Mouse (Mus musculus) ES-Bruce4 (cell line): ENCODE data around the gene A3galt2. TPM values are rescaled to one million over a fixed set of nuclear protein-coding genes. Genes with fewer than 3 reads are reported as not detected.
A peak's percentile ranks its signal among the peaks of the same experiment; 100 is the strongest.

Experiments
- H3K27ac ChIP-seq: 2 replicates; pipeline ENCODE4 v1.5.1; 2012; ENCODE audit warnings: low read length, inconsistent platforms; ENCODE audit not compliant: insufficient read depth
- H3K27me3 ChIP-seq: 2 replicates; pipeline ENCODE4 v1.6.1; 2012; ENCODE audit warnings: mild to moderate bottlenecking, low read length, inconsistent platforms; ENCODE audit not compliant: control insufficient read depth, poor library complexity, insufficient read depth, severe bottlenecking
- H3K36me3 ChIP-seq: 2 replicates; pipeline ENCODE4 v1.6.1; 2012; ENCODE audit warnings: inconsistent platforms, mild to moderate bottlenecking, low read length, moderate library complexity; ENCODE audit not compliant: control insufficient read depth, poor library complexity, insufficient read depth, severe bottlenecking
- H3K4me1 ChIP-seq: one replicate; pipeline ENCODE4 v1.8.1; 2011; ENCODE audit warnings: low read length; ENCODE audit not compliant: control insufficient read depth, insufficient read depth
- H3K4me3 ChIP-seq: 2 replicates; pipeline ENCODE4 v1.5.1; 2011; ENCODE audit warnings: low read depth, mild to moderate bottlenecking, low read length
- H3K9ac ChIP-seq: 2 replicates; pipeline ENCODE4 v1.6.1; 2012; ENCODE audit warnings: low read depth, mild to moderate bottlenecking, inconsistent platforms; ENCODE audit not compliant: poor library complexity, severe bottlenecking
- H3K9me3 ChIP-seq: replicated peaks from 2 replicates; pipeline ENCODE4 v1.6.1; 2012; ENCODE audit warnings: mild to moderate bottlenecking, low read length, inconsistent platforms; ENCODE audit not compliant: control insufficient read depth, poor library complexity, insufficient read depth, severe bottlenecking
- CTCF ChIP-seq: IDR thresholded peaks from one replicate; pipeline ENCODE4 v1.8.1; 2011; ENCODE audit warnings: low read depth, low read length
- EP300 ChIP-seq: IDR thresholded peaks from 2 replicates; pipeline ENCODE4 v1.6.1; 2011; ENCODE audit warnings: low read depth, low read length; ENCODE audit not compliant: insufficient read depth
- POLR2A ChIP-seq: IDR thresholded peaks from one replicate; pipeline ENCODE4 v1.8.1; 2011; ENCODE audit warnings: low read length; ENCODE audit not compliant: insufficient read depth
- polyA plus RNA-seq: library from polyadenylated mRNA; stranded (reverse); fragments of >200 nt; gene quantifications from 2 replicates; pipeline ENCODE4 v1.2.4, GENCODE M21; 2011; ENCODE audit warnings: low read depth; ENCODE audit not compliant: missing spikeins, insufficient read depth, insufficient read length

The A3galt2 gene
- polyA plus RNA-seq, 1 experiment: not detected

DNA sequence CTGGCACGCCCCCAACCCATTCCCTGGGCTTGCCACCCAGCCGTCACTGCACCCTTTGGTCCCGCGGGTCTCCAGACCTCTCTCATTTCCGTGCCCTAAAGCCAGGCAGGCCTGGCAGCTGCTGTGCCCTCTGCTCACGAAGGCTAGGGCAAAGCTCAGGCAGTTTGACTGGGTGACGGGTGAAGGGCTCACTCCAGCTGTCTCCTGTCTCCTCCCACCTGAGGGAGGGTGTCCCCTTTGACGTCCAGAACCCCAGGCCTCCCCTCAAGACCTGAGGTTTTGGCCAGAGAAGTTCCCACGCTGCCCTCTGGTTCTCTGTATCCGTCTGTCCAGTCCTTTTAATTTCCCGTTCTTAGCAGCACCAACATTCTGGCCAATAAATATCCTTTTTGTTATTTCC lies 18.7 kb downstream of the A3galt2 start:
- TF ChIP-seq CTCF (no peak), EP300 (no peak), POLR2A (no peak)
- no peak overlapping the region for H3K27ac ChIP-seq
- H3K9me3 ChIP-seq: no peaks in the 10 kb centered on the region
- H3K4me1 ChIP-seq: no peaks in the 10 kb centered on the region
- H3K9ac ChIP-seq: no peak overlapping the region
- no peaks in the 10 kb centered on the region for H3K27me3 ChIP-seq
- no peaks in the 10 kb centered on the region for H3K36me3 ChIP-seq
- no peak overlapping the region for H3K4me3 ChIP-seq

DNA sequence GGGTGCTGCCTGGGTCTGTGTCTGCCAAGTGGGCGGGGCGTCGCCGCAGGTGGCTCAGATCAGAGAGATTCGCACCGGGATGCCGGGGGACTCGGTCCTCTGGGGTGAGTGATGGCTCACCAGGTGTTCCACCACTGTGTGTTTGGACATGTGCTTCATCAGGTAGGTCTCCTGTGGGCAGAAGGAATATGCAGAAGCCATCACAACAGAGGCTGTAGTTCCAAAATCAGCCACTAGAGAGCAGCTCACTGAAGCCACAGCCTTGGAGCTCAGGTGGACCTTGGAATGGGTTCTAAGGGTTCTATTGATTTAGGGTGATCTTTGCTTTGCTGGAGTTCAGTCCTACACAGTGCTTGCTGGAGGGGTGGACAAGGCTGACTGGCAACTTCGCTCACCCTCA lies 19.3 kb downstream of the A3galt2 start:
- Histone ChIP-seq H3K4me1 (no peaks in the 10 kb centered on the region), H3K27me3 (no peaks in the 10 kb centered on the region), H3K9ac (no peak overlapping the region), H3K36me3 (no peaks in the 10 kb centered on the region), H3K27ac (no peak overlapping the region), H3K9me3 (no peaks in the 10 kb centered on the region), H3K4me3 (no peak overlapping the region)
- TF ChIP-seq CTCF (peak; percentile 49), EP300 (no peak)

DNA sequence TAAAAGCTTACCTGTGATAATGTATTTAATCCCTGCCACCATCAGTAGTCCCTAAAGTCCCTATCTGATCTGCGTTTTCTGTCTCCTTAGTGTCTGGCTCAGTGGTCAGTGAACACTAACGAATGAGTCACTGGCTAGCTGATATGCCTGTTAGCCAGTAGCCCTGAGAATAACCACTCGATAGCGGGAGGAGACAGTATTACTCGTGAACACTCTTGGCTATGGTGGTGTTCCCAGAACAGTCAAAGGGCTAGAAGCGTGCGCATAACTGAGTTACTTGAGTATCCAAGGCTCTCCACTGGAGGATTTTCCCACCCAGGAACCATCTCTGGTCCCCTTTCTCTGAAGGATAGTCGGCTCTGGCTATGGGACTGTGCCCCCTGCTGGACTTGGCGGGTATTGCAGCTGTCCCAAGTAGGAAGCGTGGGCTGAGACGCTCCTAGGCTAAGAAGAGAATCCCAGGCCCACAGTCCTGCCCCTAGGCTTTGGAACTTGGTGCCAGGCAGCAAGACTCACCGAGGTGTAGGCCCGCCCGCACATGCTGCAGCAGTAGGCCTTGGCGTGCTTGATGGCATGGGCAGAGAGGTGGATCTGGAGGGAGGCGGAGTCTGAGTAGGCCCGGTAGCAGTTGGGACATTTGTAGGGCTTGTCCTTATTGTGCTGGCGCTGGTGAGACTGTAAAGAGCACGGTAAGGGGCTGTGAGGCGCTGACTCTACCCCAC lies 21.6 kb downstream of the A3galt2 start:
- Histone ChIP-seq H3K36me3 (no peaks in the 10 kb centered on the region), H3K27me3 (no peaks in the 10 kb centered on the region), H3K4me3 (peak overlapping the region; percentile 37), H3K9me3 (no peaks in the 10 kb centered on the region), H3K9ac (peak overlapping the region; percentile 1; the same call in 1 of the 2 replicates), H3K27ac (no peak overlapping the region), H3K4me1 (no peaks in the 10 kb centered on the region)
- TF ChIP-seq POLR2A (no peak), CTCF (peak; percentile 89)

DNA sequence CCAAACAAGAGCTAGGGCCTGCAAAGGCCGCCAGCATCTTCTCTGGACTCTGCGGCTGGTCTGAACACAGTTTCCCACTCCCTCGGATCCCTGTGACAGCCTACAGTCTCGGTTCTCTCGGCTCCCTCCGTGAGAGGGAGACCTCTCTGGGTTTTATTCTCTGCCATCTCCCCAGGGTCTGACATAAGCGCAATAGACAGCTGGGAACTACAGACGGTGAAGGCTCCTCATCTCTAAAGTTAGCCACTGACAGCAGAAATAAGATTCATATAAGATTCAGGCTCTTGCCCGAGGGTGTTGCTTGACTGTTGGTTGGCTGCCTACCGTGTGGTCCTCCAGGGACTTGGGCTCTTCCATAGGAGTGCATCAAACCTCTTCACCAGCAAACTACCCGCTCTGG lies 22.4 kb downstream of the A3galt2 start:
- Histone ChIP-seq H3K4me3 (peak overlapping the region; percentile 14), H3K4me1 (no peaks in the 10 kb centered on the region), H3K27ac (no peak overlapping the region), H3K9me3 (no peaks in the 10 kb centered on the region), H3K27me3 (no peaks in the 10 kb centered on the region), H3K36me3 (no peaks in the 10 kb centered on the region), H3K9ac (peak overlapping the region; percentile 1; the same call in 1 of the 2 replicates)
- TF ChIP-seq EP300 (no peak), POLR2A (no peak), CTCF (no peak)

DNA sequence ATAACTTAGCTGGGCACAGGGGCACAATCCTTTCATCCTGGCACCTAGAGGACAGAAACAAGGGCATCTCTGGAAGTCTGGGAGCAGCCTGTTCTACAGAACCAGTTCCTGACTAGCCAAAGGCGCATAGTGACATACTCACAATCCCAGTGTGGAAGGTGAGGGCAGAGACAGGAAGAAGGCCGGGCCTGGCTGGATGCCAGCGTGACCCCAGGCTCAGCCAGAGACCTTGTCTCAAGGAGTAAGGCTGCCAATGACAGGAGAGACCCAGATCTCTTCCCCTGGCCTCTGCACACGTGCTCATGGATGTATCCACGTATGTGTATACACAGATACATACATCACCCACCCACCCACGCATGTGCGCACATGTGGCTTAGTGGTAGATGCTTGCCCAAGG lies 26.9 kb downstream of the A3galt2 start:
- Histone ChIP-seq H3K9me3 (no peaks in the 10 kb centered on the region), H3K27me3 (no peaks in the 10 kb centered on the region), H3K4me1 (no peaks in the 10 kb centered on the region), H3K4me3 (no peak overlapping the region), H3K27ac (no peak overlapping the region), H3K36me3 (no peaks in the 10 kb centered on the region), H3K9ac (no peak overlapping the region)
- TF ChIP-seq CTCF: no peak
- TF ChIP-seq EP300: no peak
- no peak for TF ChIP-seq POLR2A

DNA sequence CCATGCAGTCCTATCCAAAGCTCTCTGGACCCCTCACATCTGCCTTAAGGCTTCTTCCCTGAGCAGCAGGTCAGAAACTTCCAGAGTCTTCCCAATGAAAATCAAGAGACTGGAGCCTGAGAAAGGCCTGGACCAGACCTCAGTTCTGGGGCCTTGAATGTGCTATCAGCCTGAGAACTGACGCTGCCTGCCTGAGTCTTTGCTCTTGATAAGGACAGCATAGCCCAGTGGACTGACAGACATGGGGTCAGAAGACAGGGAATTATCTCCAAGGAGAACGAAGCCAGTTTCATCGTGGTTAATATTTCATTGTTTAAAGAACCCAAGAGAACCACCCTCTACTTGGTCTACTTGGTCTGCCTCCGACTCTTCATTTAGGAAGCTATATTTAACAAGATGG lies 27.5 kb downstream of the A3galt2 start:
- H3K27ac ChIP-seq: no peak overlapping the region
- H3K4me1 ChIP-seq: no peaks in the 10 kb centered on the region
- no peaks in the 10 kb centered on the region for H3K36me3 ChIP-seq
- no peak overlapping the region for H3K4me3 ChIP-seq
- no peak overlapping the region for H3K9ac ChIP-seq
- H3K9me3 ChIP-seq: no peaks in the 10 kb centered on the region
- H3K27me3 ChIP-seq: no peaks in the 10 kb centered on the region
- TF ChIP-seq CTCF (no peak), POLR2A (no peak), EP300 (no peak)
